Mouse (Mus musculus) liver, postnatal 0 days (tissue): ENCODE measurements around the gene Tango6.

Experiments
- CTCF ChIP-seq: sonication (generic); IDR thresholded peaks from 2 replicates; pipeline ENCODE4 v1.5.1; 2016; ENCODE audit warnings: antibody characterized with exemption, low read depth
- EP300 ChIP-seq: IDR thresholded peaks from 2 replicates; pipeline ENCODE4 v1.6.1; 2016; ENCODE audit warnings: antibody characterized with exemption, low read depth, mild to moderate bottlenecking

DNA sequence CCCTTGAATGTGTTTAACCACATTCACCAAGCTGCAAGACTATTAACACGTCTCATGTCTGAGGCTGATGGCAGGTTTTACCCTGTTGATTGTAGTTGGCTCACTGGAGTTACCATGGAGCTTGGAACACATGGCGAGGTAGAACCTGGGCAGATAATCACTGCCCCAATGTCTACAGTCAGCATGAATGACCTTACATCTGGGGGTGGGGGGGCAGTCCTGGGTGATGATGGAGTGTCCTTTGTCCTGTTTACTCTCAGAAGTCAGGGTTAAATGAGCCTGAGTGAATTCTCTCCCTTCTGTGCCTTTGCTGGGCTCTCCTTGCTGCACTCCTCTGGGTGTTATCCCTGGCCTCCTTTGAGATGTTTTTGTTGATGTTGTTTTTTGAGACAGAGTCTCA is 40.7 kb upstream of the Tango6 start:
- TF ChIP-seq CTCF: no peak
- TF ChIP-seq EP300: no peak
